Mouse (Mus musculus) spleen, adult 2 months (tissue): ENCODE results near the gene Klk1b9. TPM values are rescaled to one million over a fixed set of nuclear protein-coding genes. Genes with fewer than 3 reads are reported as not detected.
"Not testable (repeated sequence)": the region's sequence is repeated elsewhere in the genome, so short reads cannot be mapped to it uniquely, and the experiment has no call there.

Experiments used
- DNase-seq, 2 experiments: peaks; one replicate each; pipeline versions ENCODE4 v3.0.0 to v3.0.0-alpha.2; 2012 to 2021; ENCODE audit warnings: low spot score in 2 of 2, low read depth in 1 of 2
- H3K27ac ChIP-seq: fragments of 200-500 bp; 2 replicates; pipeline ENCODE4 v1.5.1; 2012; ENCODE audit warnings: low read length, inconsistent platforms; ENCODE audit not compliant: insufficient read depth
- H3K27me3 ChIP-seq: fragments of 200-500 bp; 2 replicates; pipeline ENCODE4 v1.6.1; 2012; ENCODE audit warnings: mild to moderate bottlenecking, moderate library complexity, low read length, inconsistent platforms; ENCODE audit not compliant: control insufficient read depth, insufficient read depth
- H3K36me3 ChIP-seq: fragments of 200-500 bp; 2 replicates; pipeline ENCODE4 v1.6.1; 2012; ENCODE audit warnings: mild to moderate bottlenecking, low read length, inconsistent platforms; ENCODE audit not compliant: control insufficient read depth, insufficient read depth
- H3K4me1 ChIP-seq: fragments of 200-500 bp; 2 replicates; pipeline ENCODE4 v1.6.1; 2011; ENCODE audit warnings: inconsistent platforms; ENCODE audit not compliant: control insufficient read depth, insufficient read depth, insufficient read length
- H3K4me3 ChIP-seq: fragments of 200-500 bp; 2 replicates; pipeline ENCODE4 v1.5.1; 2011; ENCODE audit warnings: mild to moderate bottlenecking, inconsistent platforms; ENCODE audit not compliant: insufficient read depth, insufficient read length; ENCODE audit errors: extremely low read depth
- CTCF ChIP-seq: fragments of 200-500 bp; IDR thresholded peaks from 2 replicates; pipeline ENCODE4 v1.5.1; 2011; ENCODE audit warnings: mild to moderate bottlenecking, inconsistent platforms; ENCODE audit not compliant: insufficient read depth, insufficient read length, insufficient replicate concordance; ENCODE audit errors: extremely low read depth
- POLR2A ChIP-seq: fragments of 200-500 bp; IDR thresholded peaks from 2 replicates; pipeline ENCODE4 v1.6.1; 2011; ENCODE audit warnings: low read depth, low read length, inconsistent platforms
- WGBS: fragments of 180-500 bp; shearing (Covaris S2); methylation state at CpG from one replicate; pipeline ENCODE4 v1.1.7; 2018; 5-methylcytosine and 5-hydroxymethylcytosine counted together
- polyA plus RNA-seq: library from polyadenylated mRNA; depleted of rRNA; stranded (reverse); fragments of >200 nt; gene quantifications from 2 replicates; pipeline ENCODE4 v1.2.3, GENCODE M21; 2012

The Klk1b9 gene
- polyA plus RNA-seq, 1 experiment, result 0.22 TPM

GRCm38 (mm10) chr7:43950364-43950763 lies 25.5 kb upstream of the Klk1b9 start, which contains the start of gene Klk1b8:
Klk1b8 (plus strand) TSS chr7:43950664.
- 63% methylated on average over 2 of the region's 2 CpGs for WGBS
- H3K27ac ChIP-seq, result no peak within 1 kb of the TSS
- TF ChIP-seq CTCF, result no peak
- TF ChIP-seq POLR2A, result no peak

GRCm38 (mm10) chr7:43952703-43953102 lies 23.2 kb upstream of the Klk1b9 start:
- H3K36me3 ChIP-seq, result no peaks in the 10 kb centered on the region
- H3K27ac ChIP-seq, result no peak overlapping the region
- H3K27me3 ChIP-seq, result no peaks in the 10 kb centered on the region
- no peak for TF ChIP-seq CTCF
- TF ChIP-seq POLR2A, result no peak
- DNase-seq, result no peak
- H3K4me3 ChIP-seq, result no peak overlapping the region
- WGBS, result 68% methylated on average over 4 of the region's 4 CpGs
- no peaks in the 10 kb centered on the region for H3K4me1 ChIP-seq

More at GRCm38 (mm10) chr7:43950364-43950763, 25.5 kb upstream of the Klk1b9 start, which contains the start of gene Klk1b8:
- H3K4me1 ChIP-seq, result no peaks in the 10 kb centered on the region
- no peak for DNase-seq
- no peak within 1 kb of the TSS for H3K4me3 ChIP-seq
- no peaks in the 10 kb centered on the region for H3K36me3 ChIP-seq
- no peaks in the 10 kb centered on the region for H3K27me3 ChIP-seq

DNA sequence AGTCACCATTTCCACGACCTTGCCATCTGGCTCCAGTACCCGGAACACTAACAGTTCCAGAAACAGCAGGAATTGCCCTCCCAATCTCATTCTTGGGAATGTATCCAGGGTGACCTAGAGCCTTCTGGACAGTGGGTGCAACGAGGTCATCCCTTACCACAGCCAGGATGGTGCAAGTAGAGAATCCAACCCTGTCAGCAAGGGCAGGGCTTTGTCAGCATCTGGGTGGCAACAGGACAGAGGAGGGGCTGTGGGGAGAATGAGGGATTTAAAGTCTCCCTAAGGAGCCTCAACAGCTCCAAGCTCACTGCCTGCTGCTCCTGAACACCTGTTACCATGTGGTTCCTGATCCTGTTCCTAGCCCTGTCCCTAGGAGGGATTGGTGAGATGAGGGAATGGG lies 9.4 kb upstream of the Klk1b9 start, which contains the start of gene Klk1b1:
Gene Klk1b1, plus strand, starts transcription at position 301 of the 400 bp plus-strand sequence.
- Histone ChIP-seq H3K36me3 (no peaks in the 10 kb centered on the region), H3K4me1 (no peaks in the 10 kb centered on the region), H3K27me3 (no peaks in the 10 kb centered on the region), H3K4me3 (no peak within 1 kb of the TSS), H3K27ac (no peak within 1 kb of the TSS)
- 61% methylated on average over 3 of the region's 3 CpGs for WGBS
- no peak for DNase-seq
- TF ChIP-seq POLR2A, result no peak
- TF ChIP-seq CTCF, result no peak

DNA sequence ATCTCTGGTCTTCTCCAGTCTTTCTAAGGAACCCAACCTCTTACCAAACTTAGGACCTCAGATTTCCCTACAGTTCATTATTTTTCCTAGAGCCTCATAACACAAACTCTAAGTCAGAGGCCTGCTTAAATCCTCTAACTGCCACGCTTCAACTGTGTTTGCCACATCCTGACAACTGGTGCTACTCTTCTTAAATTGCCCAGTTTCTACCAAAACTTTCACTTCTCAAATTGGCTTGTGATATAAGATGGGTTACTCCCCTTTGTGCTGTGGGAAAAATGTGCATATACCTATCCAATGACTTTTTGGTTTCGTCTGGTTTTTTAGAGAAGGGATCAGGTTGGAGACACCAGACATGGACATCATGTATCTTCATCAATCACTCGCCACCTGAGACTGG lies 8.8 kb upstream of the Klk1b9 start:
- no peak for TF ChIP-seq POLR2A
- TF ChIP-seq CTCF, result no peak
- H3K27me3 ChIP-seq, result no peaks in the 10 kb centered on the region
- H3K27ac ChIP-seq, result no peak overlapping the region
- no peak overlapping the region for H3K4me3 ChIP-seq
- H3K4me1 ChIP-seq, result no peaks in the 10 kb centered on the region
- H3K36me3 ChIP-seq, result no peaks in the 10 kb centered on the region
- WGBS, result 65% methylated on average over 3 of the region's 3 CpGs
- DNase-seq, result no peak

DNA sequence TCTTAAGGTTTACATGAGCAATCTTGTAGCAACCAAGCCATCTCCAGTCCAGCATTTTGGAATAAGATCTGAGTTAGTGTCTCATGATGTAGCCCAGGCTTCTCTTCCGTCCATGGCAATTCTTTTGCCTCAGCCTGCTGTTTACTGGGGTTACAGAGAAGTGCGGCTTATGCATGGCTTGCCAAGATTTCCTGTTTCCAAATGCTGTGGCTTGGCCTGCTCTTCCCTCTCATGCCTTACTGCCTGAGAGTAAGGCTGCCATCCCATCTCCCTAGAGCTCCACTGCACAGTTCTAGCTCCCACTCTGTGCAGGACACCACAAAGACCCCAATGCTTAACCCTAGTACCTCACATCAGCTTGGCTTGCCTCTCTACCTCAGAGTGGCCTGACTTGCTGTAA lies 8.2 kb upstream of the Klk1b9 start:
- Histone ChIP-seq H3K27me3 (no peaks in the 10 kb centered on the region), H3K27ac (no peak overlapping the region)

DNA sequence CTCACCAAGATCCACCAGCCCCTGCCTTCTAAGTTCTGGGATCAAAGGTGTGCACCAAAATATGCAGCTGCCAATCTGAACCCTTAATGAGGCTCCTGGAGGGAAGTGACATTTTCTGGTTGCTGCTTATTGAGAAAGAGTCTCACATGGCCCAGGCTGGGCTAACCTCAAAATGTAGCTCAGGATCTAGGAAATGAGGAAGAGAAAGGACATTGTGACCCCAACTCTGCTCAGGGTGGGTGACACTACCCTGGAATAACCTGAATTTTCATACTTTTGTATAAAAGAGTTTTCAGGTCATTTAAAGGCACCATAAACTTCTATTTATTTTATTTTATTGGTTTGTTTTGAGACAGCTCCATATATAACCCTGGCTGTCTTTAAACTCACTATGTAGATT lies 9.8 kb downstream of the Klk1b9 start:
- no peak for DNase-seq
- Histone ChIP-seq H3K27ac (no peak overlapping the region), H3K36me3 (no peaks in the 10 kb centered on the region), H3K4me1 (no peaks in the 10 kb centered on the region), H3K27me3 (no peaks in the 10 kb centered on the region), H3K4me3 (no peak overlapping the region)
- TF ChIP-seq CTCF, result no peak
- no peak for TF ChIP-seq POLR2A

More for the DNA sequence above, 8.2 kb upstream of the Klk1b9 start:
- DNase-seq, result no peak
- WGBS, result 71% methylated on average over 2 of the region's 2 CpGs
- H3K4me3 ChIP-seq, result no peak overlapping the region
- no peaks in the 10 kb centered on the region for H3K36me3 ChIP-seq
- H3K4me1 ChIP-seq, result no peaks in the 10 kb centered on the region
- TF ChIP-seq POLR2A, result no peak
- no peak for TF ChIP-seq CTCF

GRCm38 (mm10) chr7:43994821-43995220 lies 19.0 kb downstream of the Klk1b9 start:
- H3K27me3 ChIP-seq, H3K27ac ChIP-seq: not testable (repeated sequence)
- WGBS, result 59% methylated on average over 1 of the region's 1 CpGs

GRCm38 (mm10) chr7:43995577-43995976 lies 19.7 kb downstream of the Klk1b9 start, which contains the start of gene Klk1b11:
Klk1b11 (plus strand) TSS chr7:43995877.
- H3K27me3 ChIP-seq, DNase-seq, H3K27ac ChIP-seq, H3K36me3 ChIP-seq, H3K4me1 ChIP-seq, H3K4me3 ChIP-seq: not testable (repeated sequence)
- 76% methylated on average over 4 of the region's 4 CpGs for WGBS

More at GRCm38 (mm10) chr7:43994821-43995220, 19.0 kb downstream of the Klk1b9 start:
- DNase-seq, H3K36me3 ChIP-seq, H3K4me3 ChIP-seq, H3K4me1 ChIP-seq: not testable (repeated sequence)
